Mouse (Mus musculus) kidney, postnatal 0 days (tissue): Measurements from ENCODE around the gene Yipf3. TPM values are rescaled to one million over a fixed set of nuclear protein-coding genes. Genes with fewer than 3 reads are reported as not detected.

Experiments used
- ATAC-seq: fragments of 200-750 bp; cut with Nextera tagmentation; replicated peaks from 2 replicates; pipeline ENCODE4 v1.8.0; 2017; ENCODE audit warnings: low read depth, moderate number of reproducible peaks, moderate TSS enrichment, moderate library complexity; ENCODE audit not compliant: low FRiP score
- DNase-seq: peaks from one replicate; pipeline ENCODE4 v3.0.0-alpha.2; 2016; ENCODE audit warnings: low spot score
- H3K27ac ChIP-seq: fragments of 300-500 bp; sonication (generic); 2 replicates; pipeline ENCODE4 v1.5.1; 2014; ENCODE audit warnings: mild to moderate bottlenecking
- H3K27me3 ChIP-seq: fragments of 300-500 bp; sonication (generic); 2 replicates; pipeline ENCODE4 v1.6.1; 2014; ENCODE audit warnings: low read length, mixed read lengths; ENCODE audit not compliant: insufficient read depth
- H3K36me3 ChIP-seq: fragments of 300-500 bp; sonication (generic); 2 replicates; pipeline ENCODE4 v1.6.1; 2014; ENCODE audit warnings: low read length, mixed read lengths; ENCODE audit not compliant: insufficient read depth
- H3K4me1 ChIP-seq: fragments of 300-500 bp; sonication (generic); replicated peaks from 2 replicates; pipeline ENCODE4 v1.6.1; 2014; ENCODE audit warnings: antibody characterized with exemption, low read length, mixed read lengths; ENCODE audit not compliant: insufficient read depth
- H3K4me2 ChIP-seq: fragments of 300-500 bp; sonication (generic); 2 replicates; pipeline ENCODE4 v1.6.1; 2014; ENCODE audit warnings: mild to moderate bottlenecking, low read length, moderate library complexity, mixed read lengths
- H3K4me3 ChIP-seq: fragments of 300-500 bp; sonication (generic); replicated peaks from 2 replicates; pipeline ENCODE4 v1.5.1; 2014; ENCODE audit warnings: low read depth, low read length
- H3K9ac ChIP-seq: fragments of 300-500 bp; sonication (generic); 2 replicates; pipeline ENCODE4 v1.6.1; 2014; ENCODE audit warnings: low read depth, low read length
- H3K9me3 ChIP-seq: fragments of 300-500 bp; sonication (generic); replicated peaks from 2 replicates; pipeline ENCODE4 v1.6.1; 2016; ENCODE audit warnings: low read length, inconsistent platforms, mixed read lengths
- CTCF ChIP-seq: IDR thresholded peaks from 2 replicates; pipeline ENCODE4 v1.5.1; 2016; ENCODE audit warnings: antibody characterized with exemption, low read depth, mild to moderate bottlenecking, moderate library complexity
- WGBS: fragments of 180-500 bp; shearing (Covaris S2); extraction: QIAGEN DNeasy Blood & Tissue Kit; methylation state at CpG from one replicate; pipeline ENCODE4 v1.1.7; 2014; 5-methylcytosine and 5-hydroxymethylcytosine counted together
- microRNA counts: library from miRNA; unstranded; fragments of <30 nt; microRNA quantifications from one replicate; lab custom pipeline; 2015
- microRNA-seq: library from miRNA; unstranded; fragments of <30 nt; microRNA quantifications from one replicate; pipeline ENCODE4, GENCODE M21; 2016
- polyA plus RNA-seq: library from polyadenylated mRNA; unstranded; fragments of >200 nt; fragmentation: Nextera tagmentation; extraction: Ambion mirVana; gene quantifications from 2 replicates; pipeline ENCODE4 v1.2.1, GENCODE M21; 2015

Yipf3 gene
- polyA plus RNA-seq, 1 experiment from 2014 or later, result 112 TPM

- H3K4me2 ChIP-seq, result peak within 1 kb of the TSS; percentile 99
- no peak within 1 kb of the TSS for H3K27ac ChIP-seq
- peak within 1 kb of the TSS; percentile 60 for H3K4me3 ChIP-seq
- H3K4me1 ChIP-seq, result peaks cover 4% of the 10 kb centered on the region; the same call in 1 of the 2 replicates
- H3K27me3 ChIP-seq, result peaks cover 33% of the 10 kb centered on the region
- DNase-seq, result peak; percentile 29
- TF ChIP-seq CTCF, result no peak
- no peaks in the 10 kb centered on the region for H3K36me3 ChIP-seq
- WGBS, result under 1% methylated on average over 59 of the region's 86 CpGs
- ATAC-seq, result 0 out of 2 replicates have a peak, but pooled peaks have one; percentile 6
- H3K9ac ChIP-seq, result peak within 1 kb of the TSS; percentile 51
- H3K9me3 ChIP-seq, result no peaks in the 10 kb centered on the region
Observed at GRCm38 (mm10) chr17:46297364-46298219, 49.7 kb downstream of the Yipf3 start, which contains the start of gene Dlk2. Gene Dlk2 (plus strand): TSS chr17:46297421.

GRCm38 (mm10) chr17:46298220-46298913, 50.5 kb downstream of the Yipf3 start:
- H3K9ac ChIP-seq, result peak overlapping the region; percentile 51
- TF ChIP-seq CTCF, result peak; percentile 88
- peaks cover 33% of the 10 kb centered on the region for H3K27me3 ChIP-seq
- WGBS, result under 1% methylated on average over 48 of the region's 48 CpGs
- no peaks in the 10 kb centered on the region for H3K9me3 ChIP-seq
- H3K27ac ChIP-seq, result no peak overlapping the region
- DNase-seq (peak; percentile 90), ATAC-seq (peak; percentile 75)
- no peaks in the 10 kb centered on the region for H3K36me3 ChIP-seq
- peak overlapping the region; percentile 99 for H3K4me2 ChIP-seq
- peak overlapping the region; percentile 60 for H3K4me3 ChIP-seq
- H3K4me1 ChIP-seq, result peaks cover 4% of the 10 kb centered on the region; the same call in 1 of the 2 replicates

- ATAC-seq (no peak), DNase-seq (no peak)
- H3K27ac ChIP-seq, result no peak overlapping the region
- H3K9ac ChIP-seq, result no peak overlapping the region
- TF ChIP-seq CTCF, result no peak
- no peaks in the 10 kb centered on the region for H3K9me3 ChIP-seq
- H3K27me3 ChIP-seq, result peaks cover 12% of the 10 kb centered on the region; the same call in 1 of the 2 replicates
- H3K4me1 ChIP-seq, result peaks cover 4% of the 10 kb centered on the region; the same call in 1 of the 2 replicates
- H3K4me2 ChIP-seq, result no peak overlapping the region
- no peaks in the 10 kb centered on the region for H3K36me3 ChIP-seq
- no peak overlapping the region for H3K4me3 ChIP-seq
- 64% methylated on average over 12 of the region's 12 CpGs for WGBS
Observed at GRCm38 (mm10) chr17:46301892-46302291, 54.0 kb downstream of the Yipf3 start.

MicroRNAs encoded within 50 kb of the gene (microRNA counts, 519-probe panel; counts per million panel counts)
- 330 counts per million, percentile 68 among the panel's probes with 10 or more counts for microRNA mmu-miR-693-3p (lab: Ali Mortazavi, UCI)
- 330 counts per million, percentile 68 among the panel's probes with 10 or more counts for microRNA mmu-miR-693-5p (lab: Ali Mortazavi, UCI)

Small RNAs within 50 kb of the gene (microRNA-seq; reads per million reads assigned to microRNA genes)
- not detected for gene Mir693

Other genes starting within 250 kb of the Yipf3 start
- gene Vegfa, start 215.7 kb upstream of the Yipf3 start, polyA plus RNA-seq, result 6.3 TPM in 2 replicates
- gene Mrps18a, start 137.1 kb upstream of the Yipf3 start, polyA plus RNA-seq, result 171 and 188 TPM in 2 replicates
- gene Rsph9, start 103.9 kb upstream of the Yipf3 start, polyA plus RNA-seq, result 18.8 and 19.8 TPM in 2 replicates
- gene Mad2l1bp, start 94.5 kb upstream of the Yipf3 start, polyA plus RNA-seq, result 32.4 and 35.6 TPM in 2 replicates
- 25.4 and 26.3 TPM in 2 replicates for gene Gtpbp2, start 87.0 kb upstream of the Yipf3 start, polyA plus RNA-seq
- gene Polh, start 45.4 kb upstream of the Yipf3 start, polyA plus RNA-seq, result 10.5 and 11.1 TPM in 2 replicates
- 23.3 and 26.7 TPM in 2 replicates for gene Xpo5, start 45.3 kb upstream of the Yipf3 start, polyA plus RNA-seq
- 73.5 and 79.4 TPM in 2 replicates for gene Polr1c, start within 50 bp of the Yipf3 start, polyA plus RNA-seq
- gene Lrrc73, start 5.5 kb downstream of the Yipf3 start, polyA plus RNA-seq, result 0.91 and 0.93 TPM in 2 replicates
- gene Tjap1, start 34.9 kb downstream of the Yipf3 start, polyA plus RNA-seq, result 28.2 and 28.4 TPM in 2 replicates
- gene Dlk2, start 49.3 kb downstream of the Yipf3 start, polyA plus RNA-seq, result 0.55 and 0.88 TPM in 2 replicates
- 4.8 and 5.4 TPM in 2 replicates for gene Abcc10, start 80.3 kb downstream of the Yipf3 start, polyA plus RNA-seq
- gene Zfp318, start 135.7 kb downstream of the Yipf3 start, polyA plus RNA-seq, result 6.3 and 7.6 TPM in 2 replicates
- 0.34 TPM in 2 replicates for gene Crip3, start 180.8 kb downstream of the Yipf3 start, polyA plus RNA-seq
- gene Slc22a7, start 190.4 kb downstream of the Yipf3 start, polyA plus RNA-seq, result 1.6 and 1.9 TPM in 2 replicates
- gene Ttbk1, start 239.6 kb downstream of the Yipf3 start, polyA plus RNA-seq, result 0.10 and 0.11 TPM in 2 replicates
- 31.8 and 32.7 TPM in 2 replicates for gene Dnph1, start 248.6 kb downstream of the Yipf3 start, polyA plus RNA-seq